Mouse (Mus musculus): ENCODE measurements around the gene Rab34. TPM values are rescaled to one million over a fixed set of nuclear protein-coding genes. Genes with fewer than 3 reads are reported as not detected.

Rab34 gene
- polyA plus RNA-seq (2015; fragmentation: Nextera tagmentation; extraction: Ambion mirVana) = 141 and 147 TPM in 2 replicates

GRCm38 (mm10) chr11:78188331-78189233 lies at the start of gene Rab34:
Rab34 (plus strand) TSS chr11:78188430.
- peak within 1 kb of the TSS; percentile 94 for H3K9ac ChIP-seq
- peak; percentile 84 for ATAC-seq (ENCODE audit: borderline replicate concordance, extremely low read depth, low FRiP score, low TSS enrichment)
- H3K4me3 ChIP-seq = peak within 1 kb of the TSS; percentile 68
- no peaks in the 10 kb centered on the region for H3K9me3 ChIP-seq
- H3K36me3 ChIP-seq = peaks cover 18% of the 10 kb centered on the region
- peaks cover 29% of the 10 kb centered on the region for H3K4me1 ChIP-seq
- H3K4me2 ChIP-seq = peak within 1 kb of the TSS; percentile 67
- no peaks in the 10 kb centered on the region for H3K27me3 ChIP-seq
- peak within 1 kb of the TSS; percentile 100 for H3K27ac ChIP-seq
- WGBS = 1% methylated on average over 68 of the region's 80 CpGs

- Histone ChIP-seq H3K9ac (no peak overlapping the region), H3K9me3 (no peaks in the 10 kb centered on the region), H3K27me3 (no peaks in the 10 kb centered on the region), H3K27ac (no peak overlapping the region), H3K4me3 (no peak overlapping the region), H3K36me3 (peaks cover 27% of the 10 kb centered on the region), H3K4me2 (no peak overlapping the region), H3K4me1 (no peaks in the 10 kb centered on the region)
- WGBS = 66% methylated on average over 5 of the region's 5 CpGs
- no peak for ATAC-seq (ENCODE audit: borderline replicate concordance, extremely low read depth, low FRiP score, low TSS enrichment)
Observed at GRCm38 (mm10) chr11:78140665-78141064, 47.6 kb upstream of the Rab34 start.

GRCm38 (mm10) chr11:78143520-78143919 lies 44.7 kb upstream of the Rab34 start:
- ATAC-seq (ENCODE audit: borderline replicate concordance, extremely low read depth, low FRiP score, low TSS enrichment) = no peak
- Histone ChIP-seq H3K4me3 (no peak overlapping the region), H3K36me3 (peaks cover 40% of the 10 kb centered on the region), H3K4me1 (no peaks in the 10 kb centered on the region), H3K4me2 (no peak overlapping the region), H3K27ac (no peak overlapping the region), H3K9ac (no peak overlapping the region), H3K27me3 (no peaks in the 10 kb centered on the region), H3K9me3 (no peaks in the 10 kb centered on the region)
- 77% methylated on average over 2 of the region's 2 CpGs for WGBS

GRCm38 (mm10) chr11:78146168-78146567 lies 42.1 kb upstream of the Rab34 start:
- no peak for ATAC-seq (ENCODE audit: borderline replicate concordance, extremely low read depth, low FRiP score, low TSS enrichment)
- Histone ChIP-seq H3K27me3 (no peaks in the 10 kb centered on the region), H3K4me2 (no peak overlapping the region), H3K36me3 (peaks cover 62% of the 10 kb centered on the region), H3K4me1 (no peaks in the 10 kb centered on the region), H3K4me3 (no peak overlapping the region), H3K9ac (no peak overlapping the region), H3K9me3 (no peaks in the 10 kb centered on the region), H3K27ac (no peak overlapping the region)
- 80% methylated on average over 5 of the region's 5 CpGs for WGBS

GRCm38 (mm10) chr11:78146707-78147543 lies 41.3 kb upstream of the Rab34 start:
- Histone ChIP-seq H3K27me3 (no peaks in the 10 kb centered on the region), H3K36me3 (peaks cover 64% of the 10 kb centered on the region), H3K27ac (no peak overlapping the region), H3K4me1 (peaks cover 2% of the 10 kb centered on the region), H3K4me2 (no peak overlapping the region), H3K9ac (no peak overlapping the region), H3K4me3 (no peak overlapping the region), H3K9me3 (no peaks in the 10 kb centered on the region)
- no peak for ATAC-seq (ENCODE audit: borderline replicate concordance, extremely low read depth, low FRiP score, low TSS enrichment)
- WGBS = 83% methylated on average over 6 of the region's 6 CpGs

- peaks cover 55% of the 10 kb centered on the region for H3K36me3 ChIP-seq
Observed at GRCm38 (mm10) chr11:78151161-78151560, 37.1 kb upstream of the Rab34 start.

GRCm38 (mm10) chr11:78152299-78153231 lies 35.7 kb upstream of the Rab34 start:
- Histone ChIP-seq H3K4me2 (0 out of 2 replicates have a peak overlapping the region, but pooled peaks have one; percentile 6), H3K27ac (peak overlapping the region; percentile 90), H3K27me3 (no peaks in the 10 kb centered on the region), H3K9ac (no peak overlapping the region), H3K36me3 (peaks cover 58% of the 10 kb centered on the region), H3K9me3 (no peaks in the 10 kb centered on the region), H3K4me3 (no peak overlapping the region), H3K4me1 (peaks cover 33% of the 10 kb centered on the region)
- 40% methylated on average over 9 of the region's 9 CpGs for WGBS
- ATAC-seq (ENCODE audit: borderline replicate concordance, extremely low read depth, low FRiP score, low TSS enrichment) = peak; percentile 84

More at GRCm38 (mm10) chr11:78151161-78151560, 37.1 kb upstream of the Rab34 start:
- no peaks in the 10 kb centered on the region for H3K9me3 ChIP-seq
- 19% methylated on average over 1 of the region's 1 CpGs for WGBS
- no peak overlapping the region for H3K9ac ChIP-seq
- H3K27me3 ChIP-seq = no peaks in the 10 kb centered on the region
- ATAC-seq (ENCODE audit: borderline replicate concordance, extremely low read depth, low FRiP score, low TSS enrichment) = no peak
- peaks cover 33% of the 10 kb centered on the region for H3K4me1 ChIP-seq
- H3K4me2 ChIP-seq = no peak overlapping the region
- no peak overlapping the region for H3K4me3 ChIP-seq
- H3K27ac ChIP-seq = no peak overlapping the region

GRCm38 (mm10) chr11:78153778-78154177 lies 34.5 kb upstream of the Rab34 start:
- peaks cover 33% of the 10 kb centered on the region for H3K4me1 ChIP-seq
- H3K27me3 ChIP-seq = no peaks in the 10 kb centered on the region
- ATAC-seq (ENCODE audit: borderline replicate concordance, extremely low read depth, low FRiP score, low TSS enrichment) = 0 out of 2 replicates have a peak, but pooled peaks have one; percentile 9
- peaks cover 70% of the 10 kb centered on the region for H3K36me3 ChIP-seq
- H3K4me3 ChIP-seq = no peak overlapping the region
- peak overlapping the region; percentile 90 for H3K27ac ChIP-seq
- H3K4me2 ChIP-seq = no peak overlapping the region
- 75% methylated on average over 13 of the region's 13 CpGs for WGBS
- H3K9me3 ChIP-seq = no peaks in the 10 kb centered on the region
- H3K9ac ChIP-seq = 0 out of 2 replicates have a peak overlapping the region, but pooled peaks have one; percentile 4

- 79% methylated on average over 5 of the region's 5 CpGs for WGBS
- no peaks in the 10 kb centered on the region for H3K9me3 ChIP-seq
- peaks cover 46% of the 10 kb centered on the region for H3K4me1 ChIP-seq
- no peak overlapping the region for H3K4me2 ChIP-seq
- H3K27me3 ChIP-seq = no peaks in the 10 kb centered on the region
- H3K4me3 ChIP-seq = no peak overlapping the region
- H3K27ac ChIP-seq = no peak overlapping the region
- no peak for ATAC-seq (ENCODE audit: borderline replicate concordance, extremely low read depth, low FRiP score, low TSS enrichment)
- no peak overlapping the region for H3K9ac ChIP-seq
- H3K36me3 ChIP-seq = peaks cover 70% of the 10 kb centered on the region
Observed at GRCm38 (mm10) chr11:78155674-78156073, 32.6 kb upstream of the Rab34 start.

- Histone ChIP-seq H3K27me3 (no peaks in the 10 kb centered on the region), H3K4me3 (no peak overlapping the region), H3K4me1 (peaks cover 52% of the 10 kb centered on the region), H3K27ac (no peak overlapping the region), H3K36me3 (peaks cover 70% of the 10 kb centered on the region), H3K4me2 (no peak overlapping the region), H3K9ac (no peak overlapping the region), H3K9me3 (no peaks in the 10 kb centered on the region)
- 69% methylated on average over 6 of the region's 6 CpGs for WGBS
- no peak for ATAC-seq (ENCODE audit: borderline replicate concordance, extremely low read depth, low FRiP score, low TSS enrichment)
Observed at GRCm38 (mm10) chr11:78156156-78156699, 32.0 kb upstream of the Rab34 start.

GRCm38 (mm10) chr11:78159096-78159495 lies 29.1 kb upstream of the Rab34 start:
- Histone ChIP-seq H3K9ac (no peak overlapping the region), H3K36me3 (peaks cover 70% of the 10 kb centered on the region), H3K27me3 (no peaks in the 10 kb centered on the region), H3K4me1 (peaks cover 52% of the 10 kb centered on the region), H3K27ac (peak overlapping the region; percentile 51; the same call in 1 of the 2 replicates), H3K9me3 (no peaks in the 10 kb centered on the region), H3K4me3 (no peak overlapping the region), H3K4me2 (no peak overlapping the region)
- WGBS = 23% methylated on average over 2 of the region's 2 CpGs
- ATAC-seq (ENCODE audit: borderline replicate concordance, extremely low read depth, low FRiP score, low TSS enrichment) = no peak
